Mouse (Mus musculus): ENCODE data around the gene Rusc2. TPM values are rescaled to one million over a fixed set of nuclear protein-coding genes. Genes with fewer than 3 reads are reported as not detected.

The Rusc2 gene
- total and polyA plus RNA-seq, 3 experiments = 8.7 to 17.1 (median 14.5) TPM

DNA sequence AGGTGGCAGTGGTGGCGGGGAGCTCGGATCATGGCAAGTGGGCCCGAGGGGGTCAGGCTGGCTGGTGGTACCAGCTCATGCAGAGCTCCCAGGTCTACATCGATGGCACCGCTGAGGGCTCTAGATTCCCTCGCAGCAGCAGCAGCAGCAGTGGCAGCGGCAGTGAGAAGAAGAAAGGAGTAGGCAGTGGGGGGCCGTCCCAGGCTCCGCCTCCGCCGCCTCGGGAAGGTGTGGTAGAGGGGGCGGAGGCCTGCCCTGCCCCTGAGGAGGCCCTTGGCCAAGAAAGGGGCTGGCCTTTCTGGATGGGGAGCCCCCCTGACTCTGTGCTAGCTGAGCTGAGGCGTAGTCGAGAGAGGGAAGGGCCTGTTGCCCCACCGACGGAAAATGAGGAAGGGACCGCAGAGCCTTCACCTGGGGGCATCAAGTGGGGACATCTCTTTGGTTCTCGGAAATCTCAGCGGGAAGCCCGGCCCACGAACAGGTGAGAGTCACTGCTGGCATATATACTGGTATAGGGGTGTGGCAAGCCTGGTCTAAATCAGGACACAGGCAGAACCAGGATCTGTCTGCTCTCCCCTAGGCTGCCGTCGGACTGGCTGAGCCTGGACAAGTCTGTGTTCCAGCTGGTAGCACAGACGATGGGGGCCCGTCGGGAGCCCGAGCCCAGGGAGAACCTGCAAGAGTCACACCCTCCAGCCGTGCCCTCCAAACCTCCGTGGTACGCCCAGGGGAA lies 44.0 kb downstream of the Rusc2 start:
- peaks cover 6% of the 10 kb centered on the region; the same call in 1 of the 2 replicates for H3K9me3 ChIP-seq (replicated peaks)
- DNase-seq (ENCODE audit: low spot score) (no peak), ATAC-seq (ENCODE audit: extremely low read depth, insufficient number of reproducible peaks, low FRiP score, poor library complexity, severe bottlenecking) (no peak)
- H3K36me3 ChIP-seq (replicated peaks) = no peaks in the 10 kb centered on the region
- peaks cover 11% of the 10 kb centered on the region; the same call in 1 of the 2 replicates for H3K4me1 ChIP-seq (ENCODE audit: insufficient read depth, low read depth, low read length)
- peaks cover 61% of the 10 kb centered on the region for H3K27me3 ChIP-seq (ENCODE audit: insufficient read depth, low read length)
- TF ChIP-seq POLR2AphosphoS5 (IDR thresholded peaks at IDR 0.05; ENCODE audit: insufficient replicate concordance, low read depth, low read length) (no peak), TAL1 (conservative IDR thresholded peaks at IDR 0.05; ENCODE audit: low read depth, low read length) (no peak), GATA2 (IDR thresholded peaks at IDR 0.05; ENCODE audit: borderline replicate concordance, low read depth, low read length) (no peak), GATA1 (IDR thresholded peaks at IDR 0.05; ENCODE audit: borderline replicate concordance, low read length) (no peak), CTCF (IDR thresholded peaks at IDR 0.05; ENCODE audit: low read depth, low read length) (no peak)
- H3K4me3 ChIP-seq (ENCODE audit: low read depth, low read length) = no peak overlapping the region

GRCm38 (mm10) chr4:43426487-43426886 lies 44.7 kb downstream of the Rusc2 start:
- ATAC-seq (ENCODE audit: extremely low read depth, insufficient number of reproducible peaks, low FRiP score, poor library complexity, severe bottlenecking) = no peak

GRCm38 (mm10) chr4:43427501-43428179 lies 45.9 kb downstream of the Rusc2 start:
- ATAC-seq (ENCODE audit: extremely low read depth, insufficient number of reproducible peaks, low FRiP score, poor library complexity, severe bottlenecking) = no peak
- no peaks in the 10 kb centered on the region for H3K9me3 ChIP-seq (replicated peaks)
- peaks cover 51% of the 10 kb centered on the region for H3K27me3 ChIP-seq (ENCODE audit: insufficient read depth, low read length)
- no peak for TF ChIP-seq GATA2 (IDR thresholded peaks at IDR 0.05; ENCODE audit: borderline replicate concordance, low read depth, low read length)
- TF ChIP-seq GATA1 (IDR thresholded peaks at IDR 0.05; ENCODE audit: borderline replicate concordance, low read length) = no peak
- TF ChIP-seq POLR2AphosphoS5 (IDR thresholded peaks at IDR 0.05; ENCODE audit: insufficient replicate concordance, low read depth, low read length) = no peak
- no peak for TF ChIP-seq CTCF (IDR thresholded peaks at IDR 0.05; ENCODE audit: low read depth, low read length)
- no peak for TF ChIP-seq TAL1 (conservative IDR thresholded peaks at IDR 0.05; ENCODE audit: low read depth, low read length)
- no peak overlapping the region for H3K4me3 ChIP-seq (ENCODE audit: low read depth, low read length)
- no peak for DNase-seq (ENCODE audit: low spot score)
- peaks cover 14% of the 10 kb centered on the region for H3K4me1 ChIP-seq (ENCODE audit: insufficient read depth, low read depth, low read length)
- H3K36me3 ChIP-seq (replicated peaks) = no peaks in the 10 kb centered on the region

More at GRCm38 (mm10) chr4:43426487-43426886, 44.7 kb downstream of the Rusc2 start:
- Histone ChIP-seq H3K36me3 (replicated peaks) (no peaks in the 10 kb centered on the region), H3K27me3 (ENCODE audit: insufficient read depth, low read length) (peaks cover 57% of the 10 kb centered on the region), H3K9me3 (replicated peaks) (peaks cover 2% of the 10 kb centered on the region; the same call in 1 of the 2 replicates), H3K4me3 (ENCODE audit: low read depth, low read length) (no peak overlapping the region), H3K4me1 (ENCODE audit: insufficient read depth, low read depth, low read length) (peaks cover 11% of the 10 kb centered on the region; the same call in 1 of the 2 replicates)
- DNase-seq (ENCODE audit: low spot score) = no peak
- TF ChIP-seq TAL1 (conservative IDR thresholded peaks at IDR 0.05; ENCODE audit: low read depth, low read length) = no peak
- no peak for TF ChIP-seq GATA2 (IDR thresholded peaks at IDR 0.05; ENCODE audit: borderline replicate concordance, low read depth, low read length)
- no peak for TF ChIP-seq GATA1 (IDR thresholded peaks at IDR 0.05; ENCODE audit: borderline replicate concordance, low read length)
- TF ChIP-seq CTCF (IDR thresholded peaks at IDR 0.05; ENCODE audit: low read depth, low read length) = no peak
- no peak for TF ChIP-seq POLR2AphosphoS5 (IDR thresholded peaks at IDR 0.05; ENCODE audit: insufficient replicate concordance, low read depth, low read length)

DNA sequence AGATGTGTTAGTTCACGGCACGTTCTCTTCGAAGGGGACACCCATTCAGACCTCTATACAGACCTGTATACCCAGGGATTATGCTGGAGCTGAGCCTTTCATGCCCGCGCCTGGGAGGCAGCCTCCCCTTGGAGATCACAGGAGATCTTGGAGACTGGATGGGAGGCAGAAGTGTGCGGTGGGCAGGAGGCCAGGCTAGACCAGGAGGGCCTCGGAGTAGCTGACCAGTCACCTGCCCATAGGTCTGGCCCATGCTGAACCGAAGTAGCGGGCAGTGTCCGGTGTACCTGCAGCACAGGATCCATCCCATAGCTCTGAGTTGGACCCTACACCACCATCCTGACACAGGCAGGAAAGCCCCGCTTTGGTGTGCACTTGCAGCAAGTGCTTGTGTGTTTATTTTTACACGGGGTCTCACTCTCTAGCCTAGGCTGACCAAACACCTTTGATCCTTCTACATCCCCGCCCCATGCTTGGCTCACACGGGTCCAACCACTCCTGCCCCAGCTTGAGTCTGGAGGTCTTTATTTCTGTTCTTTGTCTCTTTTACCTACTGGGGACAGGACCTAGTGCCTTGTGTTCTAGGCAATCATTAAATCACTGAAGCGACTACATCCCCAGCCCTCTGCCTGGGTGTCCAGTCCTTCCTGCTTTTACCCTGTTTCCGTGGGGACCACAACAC lies 46.5 kb downstream of the Rusc2 start:
- no peak for TF ChIP-seq GATA1 (IDR thresholded peaks at IDR 0.05; ENCODE audit: borderline replicate concordance, low read length)
- TF ChIP-seq CTCF (IDR thresholded peaks at IDR 0.05; ENCODE audit: low read depth, low read length) = no peak
- no peak for TF ChIP-seq POLR2AphosphoS5 (IDR thresholded peaks at IDR 0.05; ENCODE audit: insufficient replicate concordance, low read depth, low read length)
- TF ChIP-seq TAL1 (conservative IDR thresholded peaks at IDR 0.05; ENCODE audit: low read depth, low read length) = no peak
- TF ChIP-seq GATA2 (IDR thresholded peaks at IDR 0.05; ENCODE audit: borderline replicate concordance, low read depth, low read length) = no peak
- H3K27me3 ChIP-seq (ENCODE audit: insufficient read depth, low read length) = peaks cover 50% of the 10 kb centered on the region
- H3K4me1 ChIP-seq (ENCODE audit: insufficient read depth, low read depth, low read length) = peaks cover 14% of the 10 kb centered on the region
- no peak overlapping the region for H3K4me3 ChIP-seq (ENCODE audit: low read depth, low read length)
- DNase-seq (ENCODE audit: low spot score) (no peak), ATAC-seq (ENCODE audit: extremely low read depth, insufficient number of reproducible peaks, low FRiP score, poor library complexity, severe bottlenecking) (no peak)
- no peaks in the 10 kb centered on the region for H3K9me3 ChIP-seq (replicated peaks)
- H3K36me3 ChIP-seq (replicated peaks) = no peaks in the 10 kb centered on the region

- ATAC-seq (ENCODE audit: extremely low read depth, insufficient number of reproducible peaks, low FRiP score, poor library complexity, severe bottlenecking) (no peak), DNase-seq (ENCODE audit: low spot score) (no peak)
- peaks cover 14% of the 10 kb centered on the region for H3K4me1 ChIP-seq (ENCODE audit: insufficient read depth, low read depth, low read length)
- H3K4me3 ChIP-seq (ENCODE audit: low read depth, low read length) = no peak within 1 kb of the TSS
- no peaks in the 10 kb centered on the region for H3K9me3 ChIP-seq (replicated peaks)
- peaks cover 48% of the 10 kb centered on the region for H3K27me3 ChIP-seq (ENCODE audit: insufficient read depth, low read length)
- TF ChIP-seq GATA2 (IDR thresholded peaks at IDR 0.05; ENCODE audit: borderline replicate concordance, low read depth, low read length) (no peak), POLR2AphosphoS5 (IDR thresholded peaks at IDR 0.05; ENCODE audit: insufficient replicate concordance, low read depth, low read length) (no peak), CTCF (IDR thresholded peaks at IDR 0.05; ENCODE audit: low read depth, low read length) (no peak), TAL1 (conservative IDR thresholded peaks at IDR 0.05; ENCODE audit: low read depth, low read length) (no peak), GATA1 (IDR thresholded peaks at IDR 0.05; ENCODE audit: borderline replicate concordance, low read length) (no peak)
- no peaks in the 10 kb centered on the region for H3K36me3 ChIP-seq (replicated peaks)
These were observed 47.2 kb downstream of the Rusc2 start, which contains the start of gene Fam166b for GRCm38 (mm10) chr4:43428946-43429345. Gene Fam166b, minus strand, starts transcription at chr4:43429134.

Data from G1E (cell line).